Mouse (Mus musculus) hindbrain, embryonic 13.5 days (tissue): ENCODE measurements around the gene Lrig1. TPM values are rescaled to one million over a fixed set of nuclear protein-coding genes. Genes with fewer than 3 reads are reported as not detected.

ENCODE experiments used
- ATAC-seq: fragments of 200-750 bp; cut with Nextera tagmentation; 2 replicates; pipeline ENCODE4 v1.8.0; 2017; ENCODE audit warnings: moderate TSS enrichment; ENCODE audit not compliant: low FRiP score
- H3K27ac ChIP-seq: fragments of 300-500 bp; sonication (generic); 2 replicates; pipeline ENCODE4 v1.5.1; 2015; ENCODE audit warnings: inconsistent platforms, mild to moderate bottlenecking, moderate library complexity
- H3K27me3 ChIP-seq: fragments of 300-500 bp; sonication (generic); 2 replicates; pipeline ENCODE4 v1.6.1; 2015; ENCODE audit warnings: mild to moderate bottlenecking, inconsistent platforms
- H3K36me3 ChIP-seq: fragments of 300-500 bp; sonication (generic); 2 replicates; pipeline ENCODE4 v1.6.1; 2015; ENCODE audit warnings: mild to moderate bottlenecking, inconsistent platforms
- H3K4me1 ChIP-seq: fragments of 300-500 bp; sonication (generic); replicated peaks from 2 replicates; pipeline ENCODE4 v1.6.1; 2015; ENCODE audit warnings: inconsistent platforms
- H3K4me2 ChIP-seq: fragments of 300-500 bp; sonication (generic); 2 replicates; pipeline ENCODE4 v1.6.1; 2015; ENCODE audit warnings: inconsistent platforms, mild to moderate bottlenecking, moderate library complexity
- H3K4me3 ChIP-seq: fragments of 300-500 bp; sonication (generic); 2 replicates; pipeline ENCODE4 v1.5.1; 2015; ENCODE audit warnings: mild to moderate bottlenecking, inconsistent platforms
- H3K9ac ChIP-seq: fragments of 300-500 bp; sonication (generic); 2 replicates; pipeline ENCODE4 v1.6.1; 2015; ENCODE audit warnings: mild to moderate bottlenecking, inconsistent platforms
- H3K9me3 ChIP-seq: fragments of 300-500 bp; sonication (generic); 2 replicates; pipeline ENCODE4 v1.6.1; 2016; ENCODE audit warnings: inconsistent platforms
- WGBS: fragments of 180-500 bp; shearing (Covaris S2); methylation state at CpG from one replicate; pipeline ENCODE4 v1.1.7; 2015; 5-methylcytosine and 5-hydroxymethylcytosine counted together
- polyA plus RNA-seq: library from polyadenylated mRNA; unstranded; fragments of >200 nt; fragmentation: Nextera tagmentation; extraction: Ambion mirVana; gene quantifications from 2 replicates; pipeline ENCODE4 v1.2.1, GENCODE M21; 2015

Lrig1 gene
- polyA plus RNA-seq, 1 experiment from 2014 or later, result 12.5 TPM

DNA sequence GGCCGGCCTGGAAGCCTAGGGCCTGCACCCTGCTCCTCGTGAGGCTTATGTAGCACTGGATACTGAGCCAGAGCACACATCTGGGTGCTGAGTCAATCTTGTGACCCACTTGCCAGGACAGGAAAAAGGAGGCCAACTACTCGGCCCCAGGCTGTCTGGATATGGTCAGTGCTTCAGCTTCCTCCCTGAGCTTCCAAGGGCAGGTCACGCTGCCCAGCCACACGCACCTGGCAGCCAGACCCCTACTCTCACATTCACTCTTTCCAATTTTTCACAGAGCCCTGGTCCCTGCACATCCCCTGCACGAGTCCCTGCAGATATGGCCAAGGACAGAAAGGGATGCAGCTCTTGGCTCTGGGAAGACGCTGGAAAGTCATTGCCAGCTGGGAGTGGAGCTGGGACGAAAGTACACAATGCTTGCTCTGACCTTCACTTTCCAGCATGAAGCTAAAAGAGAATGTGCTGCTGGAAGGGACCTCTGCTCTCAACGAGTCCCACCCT, 79.1 kb downstream of the Lrig1 start:
- no peaks in the 10 kb centered on the region for H3K9me3 ChIP-seq
- WGBS, result 84% methylated on average over 9 of the region's 9 CpGs
- peaks cover 69% of the 10 kb centered on the region for H3K36me3 ChIP-seq
- peak overlapping the region; percentile 26; the same call in 1 of the 2 replicates for H3K9ac ChIP-seq
- no peak overlapping the region for H3K4me2 ChIP-seq
- no peaks in the 10 kb centered on the region for H3K27me3 ChIP-seq
- H3K4me3 ChIP-seq, result no peak overlapping the region
- peaks cover 24% of the 10 kb centered on the region for H3K4me1 ChIP-seq
- no peak overlapping the region for H3K27ac ChIP-seq
- no peak for ATAC-seq

DNA sequence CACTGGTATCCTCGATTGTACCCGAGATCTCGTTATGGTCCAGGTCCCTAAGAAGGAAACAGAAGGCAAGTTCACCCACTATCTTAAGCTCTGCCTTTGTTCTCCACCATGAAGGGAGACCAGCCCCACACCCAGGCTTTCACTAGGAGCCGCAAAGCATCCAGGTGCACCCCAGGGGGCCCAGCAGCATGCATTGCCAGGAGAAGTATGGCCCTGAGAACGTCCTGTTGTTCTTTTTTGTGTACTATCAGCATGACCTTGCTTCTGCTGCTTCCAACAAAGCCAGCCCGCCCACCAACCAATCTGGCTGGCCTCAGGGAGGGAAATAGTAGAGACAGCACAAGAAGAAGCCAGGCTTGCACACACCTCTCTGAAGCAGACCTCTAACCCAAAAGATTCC, 79.7 kb downstream of the Lrig1 start:
- 76% methylated on average over 6 of the region's 6 CpGs for WGBS
- no peak overlapping the region for H3K4me2 ChIP-seq
- H3K9ac ChIP-seq, result no peak overlapping the region
- H3K9me3 ChIP-seq, result no peaks in the 10 kb centered on the region
- peaks cover 21% of the 10 kb centered on the region; the same call in 1 of the 2 replicates for H3K4me1 ChIP-seq
- H3K27ac ChIP-seq, result no peak overlapping the region
- no peak overlapping the region for H3K4me3 ChIP-seq
- no peaks in the 10 kb centered on the region for H3K27me3 ChIP-seq
- no peak for ATAC-seq
- peaks cover 74% of the 10 kb centered on the region for H3K36me3 ChIP-seq

DNA sequence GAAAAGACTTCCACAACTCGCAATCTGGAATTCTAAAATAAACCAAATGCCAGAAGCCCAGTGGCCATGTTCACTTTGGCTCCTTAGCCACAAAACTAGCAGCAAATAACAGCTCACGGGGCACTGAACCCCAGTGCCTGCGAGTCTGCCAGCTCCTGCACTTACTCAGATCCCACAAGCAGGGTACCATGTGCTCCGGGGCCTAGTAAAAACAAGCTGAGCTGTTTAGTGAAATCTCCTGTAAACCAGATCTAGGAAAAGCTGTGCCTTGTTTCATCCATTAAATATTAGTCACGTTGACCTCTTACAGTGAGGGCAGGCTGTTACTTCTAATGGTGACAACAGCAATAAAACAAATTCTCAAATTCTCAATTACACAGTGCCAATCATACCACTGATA, 81.3 kb downstream of the Lrig1 start:
- Histone ChIP-seq H3K9me3 (no peaks in the 10 kb centered on the region), H3K4me1 (peaks cover 21% of the 10 kb centered on the region; the same call in 1 of the 2 replicates), H3K27ac (no peak overlapping the region), H3K4me3 (no peak overlapping the region), H3K27me3 (no peaks in the 10 kb centered on the region), H3K9ac (no peak overlapping the region), H3K36me3 (peaks cover 75% of the 10 kb centered on the region), H3K4me2 (no peak overlapping the region)
- ATAC-seq, result no peak
- 88% methylated on average over 5 of the region's 5 CpGs for WGBS

DNA sequence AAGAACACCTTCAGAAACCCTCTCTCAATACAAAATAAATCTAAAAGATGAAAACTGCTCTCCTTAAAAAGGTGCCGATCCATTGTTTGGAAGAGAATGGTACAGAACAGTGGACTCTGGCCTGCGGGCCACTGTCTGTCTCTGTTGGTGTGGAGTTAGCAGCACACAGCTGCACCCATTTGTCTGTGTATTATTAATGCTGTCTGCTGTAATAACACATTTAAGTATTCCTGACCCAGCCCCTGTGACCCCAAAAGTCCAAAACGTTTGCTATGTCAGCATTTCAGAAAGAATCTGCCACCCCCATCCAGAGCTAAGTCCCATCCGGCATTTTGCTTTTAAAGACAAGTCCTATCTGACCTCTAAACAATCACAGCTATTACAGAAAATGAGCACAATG, 84.0 kb downstream of the Lrig1 start:
- no peak overlapping the region for H3K9ac ChIP-seq
- H3K4me2 ChIP-seq, result no peak overlapping the region
- ATAC-seq, result no peak
- no peak overlapping the region for H3K27ac ChIP-seq
- H3K4me3 ChIP-seq, result no peak overlapping the region
- no peaks in the 10 kb centered on the region for H3K27me3 ChIP-seq
- peaks cover 21% of the 10 kb centered on the region; the same call in 1 of the 2 replicates for H3K4me1 ChIP-seq
- peaks cover 77% of the 10 kb centered on the region for H3K36me3 ChIP-seq
- no peaks in the 10 kb centered on the region for H3K9me3 ChIP-seq
- 86% methylated on average over 4 of the region's 4 CpGs for WGBS

DNA sequence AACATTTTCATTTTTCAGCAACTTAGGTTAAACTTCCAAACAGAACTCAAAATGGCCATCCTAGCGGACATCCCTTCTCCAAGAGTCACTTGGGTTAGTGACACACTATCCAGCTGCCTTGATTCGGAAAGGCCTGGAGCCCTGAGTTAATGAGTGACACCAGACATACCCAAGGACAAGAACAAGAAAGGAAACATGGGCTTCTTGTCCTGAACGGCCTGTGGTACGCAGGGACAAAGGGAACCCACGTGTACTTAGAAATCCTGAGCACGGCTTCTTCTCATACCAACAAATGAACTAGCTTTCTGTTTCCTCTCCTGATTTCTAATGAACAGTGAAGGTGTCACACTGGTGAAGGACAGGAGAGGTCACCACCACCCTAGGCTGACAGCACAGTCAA, 85.6 kb downstream of the Lrig1 start:
- Histone ChIP-seq H3K4me3 (no peak overlapping the region), H3K4me1 (peaks cover 21% of the 10 kb centered on the region; the same call in 1 of the 2 replicates), H3K27me3 (no peaks in the 10 kb centered on the region), H3K27ac (no peak overlapping the region), H3K36me3 (peaks cover 78% of the 10 kb centered on the region), H3K4me2 (no peak overlapping the region), H3K9me3 (no peaks in the 10 kb centered on the region), H3K9ac (no peak overlapping the region)
- no peak for ATAC-seq
- WGBS, result 89% methylated on average over 6 of the region's 6 CpGs

DNA sequence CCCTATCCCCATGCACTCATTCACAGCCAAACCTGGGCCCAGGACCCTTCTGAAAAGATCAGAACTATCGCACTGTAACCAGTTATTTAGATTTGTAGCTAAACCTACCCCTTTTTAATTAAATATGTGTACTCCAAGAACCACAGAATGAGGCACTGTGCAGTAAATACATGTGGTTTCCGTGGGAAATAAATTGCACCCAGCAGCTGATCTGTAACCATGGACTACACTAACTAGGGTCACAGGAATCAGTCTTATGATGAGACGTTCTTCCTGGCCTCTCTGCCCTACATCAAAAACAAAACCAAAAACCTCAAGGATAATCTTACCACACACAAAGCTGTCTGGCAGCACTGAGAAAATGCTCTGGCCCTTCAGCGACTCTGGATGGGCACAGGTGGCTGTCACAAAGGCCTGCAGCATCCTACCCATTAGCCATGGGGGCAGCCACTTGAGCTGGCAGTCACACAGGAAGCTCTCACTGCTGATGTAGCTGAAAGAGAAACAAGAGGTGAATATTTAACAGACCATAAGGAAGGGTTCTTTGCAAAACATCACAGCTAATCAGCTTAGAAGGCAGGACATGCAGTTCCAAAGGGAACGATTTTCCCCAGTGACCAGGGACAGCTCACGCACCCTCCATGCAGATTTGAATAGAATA, 86.6 kb downstream of the Lrig1 start:
- no peak overlapping the region for H3K9ac ChIP-seq
- no peak overlapping the region for H3K4me2 ChIP-seq
- WGBS, result 75% methylated on average over 6 of the region's 6 CpGs
- H3K4me3 ChIP-seq, result no peak overlapping the region
- H3K4me1 ChIP-seq, result 0 out of 2 replicates have a peak, but pooled peaks cover 18% of the 10 kb centered on the region
- no peak for ATAC-seq
- H3K36me3 ChIP-seq, result peaks cover 82% of the 10 kb centered on the region
- H3K27ac ChIP-seq, result no peak overlapping the region
- no peaks in the 10 kb centered on the region for H3K9me3 ChIP-seq
- no peaks in the 10 kb centered on the region for H3K27me3 ChIP-seq

DNA sequence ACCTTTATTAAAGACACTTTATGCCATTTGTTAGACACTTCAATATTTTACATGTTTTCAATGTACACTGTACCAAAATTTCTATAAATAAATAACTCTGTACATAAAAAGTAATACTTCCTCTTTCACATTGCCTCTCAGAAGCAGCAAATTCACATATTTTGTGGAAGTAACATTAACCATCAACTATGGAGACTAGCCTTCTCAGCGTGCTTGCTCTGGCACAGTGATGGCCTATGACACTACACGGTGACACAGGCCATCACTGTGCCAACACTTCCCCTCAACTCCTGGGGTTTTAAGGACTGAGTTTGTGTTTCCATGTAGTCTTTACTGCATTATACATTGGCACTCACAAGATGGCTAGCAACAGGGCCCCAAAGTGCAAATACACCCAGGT, 95.4 kb downstream of the Lrig1 start:
- Histone ChIP-seq H3K36me3 (peaks cover 56% of the 10 kb centered on the region), H3K27me3 (no peaks in the 10 kb centered on the region)

DNA sequence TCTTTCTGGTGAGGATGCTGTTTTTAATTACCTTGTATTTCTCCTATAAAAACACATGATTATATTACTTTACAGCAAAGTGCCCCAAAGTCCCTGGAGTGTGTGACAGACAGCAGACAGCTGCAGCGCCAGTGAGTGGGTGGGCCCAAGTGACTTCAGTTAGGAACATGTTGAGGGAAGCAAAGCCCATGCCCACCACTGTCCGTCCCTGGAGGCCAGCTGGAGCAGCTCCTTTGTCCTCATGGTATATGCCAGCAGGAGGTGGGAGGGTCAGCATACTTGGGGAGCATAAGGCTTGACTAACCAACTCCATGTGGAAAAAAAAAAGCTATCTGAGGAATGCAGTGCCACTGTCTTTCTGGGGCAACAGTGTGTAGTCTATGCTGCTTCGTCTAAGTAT, 95.9 kb downstream of the Lrig1 start:
- H3K4me3 ChIP-seq, result no peak overlapping the region
- H3K9me3 ChIP-seq, result no peaks in the 10 kb centered on the region
- no peak for ATAC-seq
- H3K36me3 ChIP-seq, result peaks cover 51% of the 10 kb centered on the region
- WGBS, result 36% methylated on average over 3 of the region's 3 CpGs
- H3K4me2 ChIP-seq, result no peak overlapping the region
- no peak overlapping the region for H3K9ac ChIP-seq
- H3K27ac ChIP-seq, result no peak overlapping the region
- H3K27me3 ChIP-seq, result no peaks in the 10 kb centered on the region
- peaks cover 13% of the 10 kb centered on the region for H3K4me1 ChIP-seq

More for the DNA sequence above, 95.4 kb downstream of the Lrig1 start:
- Histone ChIP-seq H3K27ac (no peak overlapping the region), H3K4me1 (peaks cover 13% of the 10 kb centered on the region), H3K9ac (no peak overlapping the region), H3K4me2 (no peak overlapping the region), H3K4me3 (no peak overlapping the region), H3K9me3 (no peaks in the 10 kb centered on the region)
- WGBS, result 82% methylated on average over 2 of the region's 2 CpGs
- ATAC-seq, result no peak

DNA sequence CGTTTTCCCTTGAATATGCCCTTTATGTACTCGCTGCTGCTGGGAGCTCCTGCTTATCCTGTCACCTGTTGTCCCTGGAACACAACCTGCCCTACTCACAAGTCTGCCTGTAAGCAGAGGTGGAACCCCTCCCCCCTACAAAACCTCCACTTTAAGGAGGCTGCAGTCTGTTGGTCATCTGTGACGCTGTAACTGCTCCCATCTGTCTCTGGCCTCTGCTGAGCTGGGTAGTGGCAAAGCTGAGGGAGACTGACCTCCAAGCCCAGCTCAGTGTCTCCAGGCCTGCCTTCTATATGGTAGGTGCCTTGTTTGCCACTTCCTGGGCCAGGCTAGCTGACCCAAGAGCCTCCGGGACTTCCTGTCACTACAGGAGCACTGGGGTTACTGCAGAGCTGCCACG, 98.1 kb downstream of the Lrig1 start:
- no peak overlapping the region for H3K27ac ChIP-seq
- 74% methylated on average over 5 of the region's 5 CpGs for WGBS
- no peaks in the 10 kb centered on the region for H3K27me3 ChIP-seq
- no peak overlapping the region for H3K4me3 ChIP-seq
- ATAC-seq, result 0 out of 2 replicates have a peak, but pooled peaks have one; percentile 4
- peaks cover 17% of the 10 kb centered on the region for H3K4me1 ChIP-seq
- H3K36me3 ChIP-seq, result peaks cover 29% of the 10 kb centered on the region
- no peak overlapping the region for H3K9ac ChIP-seq
- H3K4me2 ChIP-seq, result no peak overlapping the region
- no peaks in the 10 kb centered on the region for H3K9me3 ChIP-seq

DNA sequence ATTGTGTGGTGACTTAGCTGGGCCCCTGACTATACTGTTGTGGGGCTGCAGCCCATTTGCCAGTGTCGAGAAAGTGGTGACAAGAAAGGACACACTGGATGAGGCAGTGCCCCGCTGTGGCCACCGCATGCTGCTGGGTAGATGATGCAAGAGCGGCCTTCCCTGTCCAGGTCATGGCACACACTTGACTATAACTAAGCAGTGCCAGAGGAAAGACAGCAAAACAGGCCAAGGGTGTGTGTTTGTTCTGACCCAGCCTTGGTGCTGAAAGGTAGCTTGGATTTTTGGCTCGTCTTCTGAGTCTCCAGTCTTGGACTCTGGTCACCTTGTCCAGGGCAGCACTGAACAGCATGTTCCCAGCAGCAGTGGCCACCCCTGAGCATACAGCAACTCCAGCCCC, 98.9 kb downstream of the Lrig1 start:
- Histone ChIP-seq H3K9ac (no peak overlapping the region), H3K9me3 (no peaks in the 10 kb centered on the region), H3K4me3 (no peak overlapping the region), H3K4me1 (peaks cover 17% of the 10 kb centered on the region), H3K4me2 (no peak overlapping the region), H3K27me3 (no peaks in the 10 kb centered on the region), H3K36me3 (peaks cover 22% of the 10 kb centered on the region), H3K27ac (no peak overlapping the region)
- no peak for ATAC-seq
- whole genome bisulfite sequencing, result 81% methylated on average over 5 of the region's 5 CpGs

DNA sequence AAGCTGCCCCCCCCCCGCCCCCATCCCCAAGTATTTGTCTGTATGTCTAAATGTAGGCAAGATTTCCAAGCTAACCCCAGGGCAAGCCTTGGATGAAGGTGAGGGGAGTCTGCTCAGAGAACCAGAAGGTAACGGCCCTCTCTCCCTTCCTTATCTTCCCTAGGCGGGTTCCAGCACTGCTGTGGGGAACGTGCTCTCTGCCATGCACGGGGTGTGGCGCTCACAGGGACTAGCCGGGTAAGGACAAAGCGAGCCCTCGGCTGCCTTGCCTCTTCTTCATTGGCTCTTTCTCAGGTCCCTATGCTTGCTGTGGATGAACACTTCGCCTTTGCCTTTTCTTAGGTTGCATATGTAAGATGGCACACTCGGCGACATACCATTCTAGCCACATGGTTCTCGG, 100.9 kb downstream of the Lrig1 start:
- Histone ChIP-seq H3K27ac (no peak overlapping the region), H3K4me2 (no peak overlapping the region), H3K4me1 (peaks cover 23% of the 10 kb centered on the region), H3K36me3 (peaks cover 8% of the 10 kb centered on the region), H3K27me3 (no peaks in the 10 kb centered on the region), H3K9me3 (no peaks in the 10 kb centered on the region), H3K9ac (no peak overlapping the region), H3K4me3 (no peak overlapping the region)
- 89% methylated on average over 13 of the region's 13 CpGs for WGBS
- ATAC-seq, result no peak

DNA sequence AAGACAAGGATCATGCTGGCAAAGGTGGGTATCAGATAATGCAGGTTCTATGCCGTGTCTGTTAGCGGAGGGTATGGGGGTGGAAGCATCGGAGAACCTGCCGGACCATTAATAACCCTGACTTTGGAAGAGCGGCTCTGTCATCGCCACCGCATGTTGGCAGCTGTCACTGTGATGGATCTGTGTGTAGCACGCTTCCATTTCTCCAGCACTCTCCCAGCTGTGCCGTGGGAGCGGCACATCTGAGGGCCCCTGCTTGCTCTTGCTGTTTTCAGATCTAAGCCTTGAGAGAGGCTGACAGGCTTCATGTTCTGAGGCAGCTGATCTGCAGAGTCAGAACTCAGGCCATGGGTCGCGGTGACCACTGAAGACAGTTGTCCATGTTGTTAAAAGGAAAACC, 101.5 kb downstream of the Lrig1 start:
- Histone ChIP-seq H3K4me3 (no peak overlapping the region), H3K27me3 (no peaks in the 10 kb centered on the region), H3K9ac (no peak overlapping the region), H3K4me1 (peaks cover 24% of the 10 kb centered on the region), H3K4me2 (no peak overlapping the region), H3K27ac (peak overlapping the region; percentile 35; the same call in 1 of the 2 replicates), H3K36me3 (peaks cover 5% of the 10 kb centered on the region; the same call in 1 of the 2 replicates), H3K9me3 (no peaks in the 10 kb centered on the region)
- WGBS, result 76% methylated on average over 12 of the region's 12 CpGs
- ATAC-seq, result no peak
